Mouse (Mus musculus) heart, postnatal 10 days (tissue): ENCODE results near the gene Gm42417. TPM values are rescaled to one million over a fixed set of nuclear protein-coding genes. Genes with fewer than 3 reads are reported as not detected.

ENCODE experiments used
- DNase-seq, 2 experiments: peaks; one replicate each; pipeline ENCODE4 v3.0.0; 2021
- intact Hi-C: fragments of 180-260 bp; cut with DNase I; formaldehyde crosslinking; loops from one replicate; pipeline ENCODE4 v1.15.1; 2025
- total RNA-seq, 2 experiments: library from RNA; stranded (reverse); gene quantifications; 2 replicates each; pipeline ENCODE4 v1.2.3; 2021

Gene Gm42417
- total RNA-seq = 100 to 1,000 TPM in 1 of 2 experiments, 10 to 100 TPM in 1; 90.6 to 123 TPM

GRCm38 (mm10) chr1:36539186-36539585, at the start of gene Gm42417:
Gm42417 (minus strand) TSS chr1:36539429.
- intact Hi-C loops = no loop called here
- peak; percentile 90 to 92 for DNase-seq

GRCm38 (mm10) chr1:36587860-36588259, 48.6 kb upstream of the Gm42417 start:
- intact Hi-C loops = no loop called here

GRCm38 (mm10) chr1:36586288-36586687, 47.1 kb upstream of the Gm42417 start:
- DNase-seq = no peak
- intact Hi-C loops = no loop called here

More at GRCm38 (mm10) chr1:36587860-36588259, 48.6 kb upstream of the Gm42417 start:
- no peak for DNase-seq

GRCm38 (mm10) chr1:36583408-36584116, 44.3 kb upstream of the Gm42417 start:
- intact Hi-C loops = no loop called here

GRCm38 (mm10) chr1:36582211-36582610, 43.0 kb upstream of the Gm42417 start:
- intact Hi-C loops = no loop called here
- DNase-seq = no peak

More at GRCm38 (mm10) chr1:36583408-36584116, 44.3 kb upstream of the Gm42417 start:
- DNase-seq = no peak

GRCm38 (mm10) chr1:36581260-36581659, 42.0 kb upstream of the Gm42417 start:
- intact Hi-C loops = no loop called here

GRCm38 (mm10) chr1:36580384-36581207, 41.4 kb upstream of the Gm42417 start:
- intact Hi-C loops = no loop called here
- peak; percentile 78 to 81 for DNase-seq

More at GRCm38 (mm10) chr1:36581260-36581659, 42.0 kb upstream of the Gm42417 start:
- DNase-seq = peak; percentile 45 to 60

GRCm38 (mm10) chr1:36579974-36580383, 40.8 kb upstream of the Gm42417 start:
- DNase-seq = no peak
- intact Hi-C loops = no loop called here

GRCm38 (mm10) chr1:36576991-36577675, 37.9 kb upstream of the Gm42417 start:
- no peak for DNase-seq
- intact Hi-C loops = no loop called here

- intact Hi-C loops = no loop called here
- no peak for DNase-seq
Observed at GRCm38 (mm10) chr1:36575347-36575746, 36.1 kb upstream of the Gm42417 start.

- intact Hi-C loops = no loop called here
Observed at GRCm38 (mm10) chr1:36574196-36574955, 35.1 kb upstream of the Gm42417 start.

GRCm38 (mm10) chr1:36573524-36573923, 34.3 kb upstream of the Gm42417 start:
- intact Hi-C loops = no loop called here
- no peak for DNase-seq

More at GRCm38 (mm10) chr1:36574196-36574955, 35.1 kb upstream of the Gm42417 start:
- no peak for DNase-seq

GRCm38 (mm10) chr1:36572709-36573108, 33.5 kb upstream of the Gm42417 start:
- intact Hi-C loops = no loop called here
- peak in 1 of 2 experiments; percentile 65 for DNase-seq

GRCm38 (mm10) chr1:36572140-36572700, 33.0 kb upstream of the Gm42417 start:
- intact Hi-C loops = no loop called here

GRCm38 (mm10) chr1:36571627-36572026, 32.4 kb upstream of the Gm42417 start:
- DNase-seq = peak in 1 of 2 experiments; percentile 66
- intact Hi-C loops = no loop called here

More at GRCm38 (mm10) chr1:36572140-36572700, 33.0 kb upstream of the Gm42417 start:
- no peak for DNase-seq

GRCm38 (mm10) chr1:36570320-36570719, 31.1 kb upstream of the Gm42417 start:
- intact Hi-C loops = no loop called here
- no peak for DNase-seq

- intact Hi-C loops = no loop called here
Observed at GRCm38 (mm10) chr1:36569694-36570276, 30.6 kb upstream of the Gm42417 start.

GRCm38 (mm10) chr1:36568776-36569175, 29.5 kb upstream of the Gm42417 start:
- intact Hi-C loops = no loop called here
- DNase-seq = no peak

More at GRCm38 (mm10) chr1:36569694-36570276, 30.6 kb upstream of the Gm42417 start:
- DNase-seq = no peak
